Mouse (Mus musculus): ENCODE data around the gene Gnai3. TPM values are rescaled to one million over a fixed set of nuclear protein-coding genes. Genes with fewer than 3 reads are reported as not detected.

The Gnai3 gene
- polyA plus RNA-seq, 1 experiment from 2014 or later, result 217 TPM

- no peak overlapping the region for H3K4me2 ChIP-seq
- peak overlapping the region; percentile 4 for H3K9ac ChIP-seq (ENCODE audit: low read length)
- no peak overlapping the region for H3K4me3 ChIP-seq (ENCODE audit: low read depth, low read length)
- DNase-seq (ENCODE audit: low spot score, missing footprints) (no peak), ATAC-seq (ENCODE audit: low FRiP score) (peak; percentile 31; the same call in 1 of the 2 replicates)
- no peaks in the 10 kb centered on the region for H3K9me3 ChIP-seq (ENCODE audit: control insufficient read depth, low read length)
- H3K27ac ChIP-seq (ENCODE audit: low read depth, low read length), result peak overlapping the region; percentile 78
- WGBS, result 21% methylated on average over 10 of the region's 10 CpGs
- H3K4me1 ChIP-seq (ENCODE audit: control insufficient read depth, insufficient read depth, low read length), result peaks cover 21% of the 10 kb centered on the region
- H3K36me3 ChIP-seq (ENCODE audit: control insufficient read depth, insufficient read depth, low read length), result no peaks in the 10 kb centered on the region
- H3K27me3 ChIP-seq (ENCODE audit: control insufficient read depth, insufficient read depth, low read length), result no peaks in the 10 kb centered on the region; the same call in 1 of the 2 replicates
These were observed 19.8 kb upstream of the Gnai3 start for GRCm38 (mm10) chr3:108165532-108166315.

- no peak overlapping the region for H3K27ac ChIP-seq (ENCODE audit: low read depth, low read length)
- H3K9ac ChIP-seq (ENCODE audit: low read length), result 0 out of 2 replicates have a peak overlapping the region, but pooled peaks have one; percentile 6
- peak; percentile 99 for DNase-seq (ENCODE audit: low spot score, missing footprints)
- ATAC-seq (ENCODE audit: low FRiP score), result peak; percentile 67
- peak overlapping the region; percentile 13; the same call in 1 of the 2 replicates for H3K4me2 ChIP-seq
- H3K4me3 ChIP-seq (ENCODE audit: low read depth, low read length), result no peak overlapping the region
- no peaks in the 10 kb centered on the region; the same call in 1 of the 2 replicates for H3K27me3 ChIP-seq (ENCODE audit: control insufficient read depth, insufficient read depth, low read length)
- H3K9me3 ChIP-seq (ENCODE audit: control insufficient read depth, low read length), result no peaks in the 10 kb centered on the region
- 30% methylated on average over 9 of the region's 9 CpGs for WGBS
- H3K4me1 ChIP-seq (ENCODE audit: control insufficient read depth, insufficient read depth, low read length), result peaks cover 21% of the 10 kb centered on the region
- H3K36me3 ChIP-seq (ENCODE audit: control insufficient read depth, insufficient read depth, low read length), result no peaks in the 10 kb centered on the region
These were observed 18.9 kb upstream of the Gnai3 start for GRCm38 (mm10) chr3:108164807-108165206.

- Histone ChIP-seq H3K4me1 (ENCODE audit: control insufficient read depth, insufficient read depth, low read length) (peaks cover 17% of the 10 kb centered on the region), H3K4me3 (ENCODE audit: low read depth, low read length) (no peak overlapping the region), H3K9me3 (ENCODE audit: control insufficient read depth, low read length) (no peaks in the 10 kb centered on the region), H3K9ac (ENCODE audit: low read length) (no peak overlapping the region), H3K4me2 (no peak overlapping the region), H3K36me3 (ENCODE audit: control insufficient read depth, insufficient read depth, low read length) (no peaks in the 10 kb centered on the region), H3K27me3 (ENCODE audit: control insufficient read depth, insufficient read depth, low read length) (no peaks in the 10 kb centered on the region; the same call in 1 of the 2 replicates), H3K27ac (ENCODE audit: low read depth, low read length) (no peak overlapping the region)
- no peak for ATAC-seq (ENCODE audit: low FRiP score)
- no peak for DNase-seq (ENCODE audit: low spot score, missing footprints)
- WGBS, result 71% methylated on average over 5 of the region's 5 CpGs
These were observed 18.1 kb upstream of the Gnai3 start for GRCm38 (mm10) chr3:108164091-108164490.

DNA sequence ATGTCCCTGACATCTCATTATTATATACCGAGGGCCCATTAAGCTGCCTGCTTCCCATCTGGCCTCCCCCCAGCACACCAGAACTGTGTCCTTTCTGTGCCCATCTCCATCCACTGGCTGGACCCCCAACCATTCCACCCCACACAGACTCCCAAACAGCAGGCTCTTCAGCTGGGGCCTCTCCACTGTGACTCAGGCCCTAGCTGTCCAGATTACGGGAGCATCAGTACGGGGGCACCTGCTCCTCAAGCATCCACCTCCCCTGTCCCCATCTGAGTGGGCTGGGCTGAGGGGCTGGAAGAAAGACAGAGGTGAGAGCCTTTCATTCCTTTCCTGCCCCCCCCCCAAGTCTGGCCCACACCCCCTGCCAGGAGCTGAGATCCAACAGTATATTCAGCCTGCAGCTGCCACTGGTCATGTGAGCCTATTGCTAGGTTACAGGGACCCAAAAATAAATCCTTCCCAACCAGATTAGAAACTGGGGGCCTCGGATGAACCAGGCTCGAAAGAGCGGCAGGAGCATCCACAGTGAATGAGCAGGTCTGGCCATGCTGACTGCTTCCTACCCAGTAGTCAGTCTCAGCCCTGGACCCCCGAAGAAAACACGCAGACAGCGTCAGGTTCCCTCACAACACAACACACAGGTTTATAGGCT lies 12.6 kb upstream of the Gnai3 start:
- ATAC-seq (ENCODE audit: low FRiP score) (peak; percentile 68), DNase-seq (ENCODE audit: low spot score, missing footprints) (no peak)
- peaks cover 9% of the 10 kb centered on the region for H3K4me1 ChIP-seq (ENCODE audit: control insufficient read depth, insufficient read depth, low read length)
- H3K9ac ChIP-seq (ENCODE audit: low read length), result peak overlapping the region; percentile 31
- no peak overlapping the region for H3K4me2 ChIP-seq
- H3K27ac ChIP-seq (ENCODE audit: low read depth, low read length), result peak overlapping the region; percentile 54; the same call in 1 of the 2 replicates
- H3K36me3 ChIP-seq (ENCODE audit: control insufficient read depth, insufficient read depth, low read length), result no peaks in the 10 kb centered on the region
- no peaks in the 10 kb centered on the region for H3K9me3 ChIP-seq (ENCODE audit: control insufficient read depth, low read length)
- WGBS, result 52% methylated on average over 9 of the region's 9 CpGs
- H3K27me3 ChIP-seq (ENCODE audit: control insufficient read depth, insufficient read depth, low read length), result no peaks in the 10 kb centered on the region
- no peak overlapping the region for H3K4me3 ChIP-seq (ENCODE audit: low read depth, low read length)

DNA sequence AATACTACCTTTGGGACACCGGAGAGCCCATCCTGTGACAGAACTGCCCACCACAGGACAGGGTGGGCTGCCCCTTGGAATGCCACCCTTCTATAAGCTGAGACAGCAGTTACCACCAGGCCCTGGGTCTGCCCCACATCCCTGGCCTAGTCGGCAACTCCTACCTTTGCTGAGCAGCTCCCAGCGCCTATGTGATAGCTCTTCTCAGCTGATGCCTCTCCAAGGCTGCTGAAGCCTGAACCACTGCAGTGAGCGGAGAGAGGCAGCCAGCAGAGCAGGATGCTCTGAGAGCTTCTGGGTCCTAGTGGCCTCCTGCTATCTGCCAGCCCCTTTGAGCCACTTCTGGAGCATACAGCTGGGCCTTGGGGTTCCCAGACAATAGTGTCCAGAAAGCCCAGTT lies 8.7 kb upstream of the Gnai3 start, which contains the start of gene Gpr61:
Gene Gpr61 (minus strand): TSS at position 227 of the 400 bp plus-strand sequence.
- Histone ChIP-seq H3K4me3 (ENCODE audit: low read depth, low read length) (no peak within 1 kb of the TSS), H3K4me2 (no peak within 1 kb of the TSS), H3K9ac (ENCODE audit: low read length) (no peak within 1 kb of the TSS), H3K4me1 (ENCODE audit: control insufficient read depth, insufficient read depth, low read length) (peaks cover 9% of the 10 kb centered on the region), H3K27me3 (ENCODE audit: control insufficient read depth, insufficient read depth, low read length) (no peaks in the 10 kb centered on the region), H3K9me3 (ENCODE audit: control insufficient read depth, low read length) (no peaks in the 10 kb centered on the region), H3K27ac (ENCODE audit: low read depth, low read length) (no peak within 1 kb of the TSS), H3K36me3 (ENCODE audit: control insufficient read depth, insufficient read depth, low read length) (no peaks in the 10 kb centered on the region)
- DNase-seq (ENCODE audit: low spot score, missing footprints) (no peak), ATAC-seq (ENCODE audit: low FRiP score) (no peak)
- WGBS, result 43% methylated on average over 4 of the region's 4 CpGs

- ATAC-seq (ENCODE audit: low FRiP score) (no peak), DNase-seq (ENCODE audit: low spot score, missing footprints) (no peak)
- Histone ChIP-seq H3K9ac (ENCODE audit: low read length) (no peak overlapping the region), H3K36me3 (ENCODE audit: control insufficient read depth, insufficient read depth, low read length) (no peaks in the 10 kb centered on the region), H3K4me2 (no peak overlapping the region), H3K9me3 (ENCODE audit: control insufficient read depth, low read length) (no peaks in the 10 kb centered on the region), H3K27ac (ENCODE audit: low read depth, low read length) (no peak overlapping the region), H3K27me3 (ENCODE audit: control insufficient read depth, insufficient read depth, low read length) (no peaks in the 10 kb centered on the region), H3K4me3 (ENCODE audit: low read depth, low read length) (no peak overlapping the region), H3K4me1 (ENCODE audit: control insufficient read depth, insufficient read depth, low read length) (no peaks in the 10 kb centered on the region)
- 86% methylated on average over 3 of the region's 3 CpGs for WGBS
These were observed 6.3 kb upstream of the Gnai3 start for GRCm38 (mm10) chr3:108152290-108152689.

DNA sequence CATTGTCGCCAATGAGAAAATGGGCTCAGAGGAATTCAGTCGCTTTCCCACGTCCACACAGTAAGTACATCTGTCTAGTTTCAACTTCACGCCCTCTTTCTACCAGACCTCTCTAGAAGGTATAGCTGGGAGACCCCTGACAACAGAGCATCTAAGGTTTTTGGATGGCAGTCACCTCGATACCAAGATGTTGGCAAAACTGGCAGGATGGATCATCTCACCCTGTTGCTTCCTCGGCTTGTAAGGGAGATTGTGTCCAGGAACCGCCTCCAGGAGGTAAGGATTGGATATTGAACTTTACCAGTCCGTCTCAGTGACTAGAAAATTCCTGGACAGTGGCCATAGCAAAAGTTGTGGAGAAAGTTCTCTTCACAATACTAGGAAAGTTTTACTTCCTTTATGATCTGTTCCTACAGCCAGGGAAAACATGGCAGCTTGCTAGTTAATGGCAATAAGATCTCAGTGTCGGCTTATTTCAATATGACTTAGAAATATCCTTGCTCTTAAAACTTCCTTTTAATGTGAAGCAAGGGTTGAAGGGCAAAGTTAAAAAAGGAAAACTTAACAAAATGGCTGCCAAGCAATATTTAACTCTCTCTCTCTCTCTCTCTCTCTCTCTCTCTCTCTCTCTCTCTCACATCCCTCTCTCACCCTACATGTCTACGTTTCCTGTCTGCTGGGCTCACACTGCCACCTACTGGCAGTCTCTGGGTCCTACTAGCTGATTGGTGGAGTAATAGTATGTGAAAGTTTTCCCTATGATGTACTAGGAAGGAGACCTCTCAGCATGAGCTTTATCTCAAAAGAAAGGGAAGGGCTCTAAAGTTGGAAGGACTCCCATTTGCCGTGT lies 1.7 kb upstream of the Gnai3 start:
- Histone ChIP-seq H3K4me2 (no peak overlapping the region; the same call in 1 of the 2 replicates), H3K4me1 (ENCODE audit: control insufficient read depth, insufficient read depth, low read length) (peaks cover 12% of the 10 kb centered on the region), H3K9ac (ENCODE audit: low read length) (no peak overlapping the region), H3K27ac (ENCODE audit: low read depth, low read length) (no peak overlapping the region), H3K36me3 (ENCODE audit: control insufficient read depth, insufficient read depth, low read length) (no peaks in the 10 kb centered on the region), H3K9me3 (ENCODE audit: control insufficient read depth, low read length) (no peaks in the 10 kb centered on the region), H3K27me3 (ENCODE audit: control insufficient read depth, insufficient read depth, low read length) (no peaks in the 10 kb centered on the region), H3K4me3 (ENCODE audit: low read depth, low read length) (no peak overlapping the region)
- 68% methylated on average over 11 of the region's 11 CpGs for WGBS
- DNase-seq (ENCODE audit: low spot score, missing footprints) (peak; percentile 98), ATAC-seq (ENCODE audit: low FRiP score) (peak; percentile 33; the same call in 1 of the 2 replicates)

GRCm38 (mm10) chr3:108146671-108147070 lies 725 bp upstream of the Gnai3 start:
- Histone ChIP-seq H3K9ac (ENCODE audit: low read length) (peak overlapping the region; percentile 88), H3K4me1 (ENCODE audit: control insufficient read depth, insufficient read depth, low read length) (peaks cover 12% of the 10 kb centered on the region), H3K4me3 (ENCODE audit: low read depth, low read length) (peak overlapping the region; percentile 86), H3K27ac (ENCODE audit: low read depth, low read length) (no peak overlapping the region; the same call in 1 of the 2 replicates), H3K9me3 (ENCODE audit: control insufficient read depth, low read length) (no peaks in the 10 kb centered on the region), H3K36me3 (ENCODE audit: control insufficient read depth, insufficient read depth, low read length) (no peaks in the 10 kb centered on the region), H3K4me2 (peak overlapping the region; percentile 72), H3K27me3 (ENCODE audit: control insufficient read depth, insufficient read depth, low read length) (no peaks in the 10 kb centered on the region)
- ATAC-seq (ENCODE audit: low FRiP score) (no peak), DNase-seq (ENCODE audit: low spot score, missing footprints) (no peak)
- 59% methylated on average over 5 of the region's 5 CpGs for WGBS
